In genomic region chr14:21498361-21498996, GRCm38 (mm10) we compare ENCODE assay signal across 8 mouse cellular contexts. TPM values are rescaled to one million over a fixed set of nuclear protein-coding genes. Genes with fewer than 3 reads are reported as not detected.
DNase-seq lines count a peak whose midpoint lies in the region; ATAC-seq and TF ChIP-seq lines count a peak whose summit lies in the region.

No protein-coding gene starts in this region.

- no peaks in the 10 kb centered on the region for H3K27me3 ChIP-seq in intestine, embryonic 15.5 days (replicated peaks)
- no peaks in the 10 kb centered on the region for H3K27me3 ChIP-seq in neural tube, embryonic 14.5 days (ENCODE audit: control insufficient read depth, insufficient read depth, low read length)

- H3K4me2 ChIP-seq in intestine, embryonic 15.5 days (replicated peaks) = peak overlapping the region; percentile 93
- H3K4me2 ChIP-seq in neural tube, embryonic 14.5 days (ENCODE audit: low read depth, low read length) = peak overlapping the region; percentile 84

- no peaks in the 10 kb centered on the region for H3K9me3 ChIP-seq in intestine, embryonic 15.5 days
- no peaks in the 10 kb centered on the region for H3K9me3 ChIP-seq in neural tube, embryonic 14.5 days (ENCODE audit: control insufficient read depth, low read length)

- H3K4me3 ChIP-seq in gastrocnemius, adult 2 months = peak overlapping the region; percentile 93
- peak overlapping the region; percentile 87 for H3K4me3 ChIP-seq in intestine, embryonic 15.5 days (replicated peaks)
- H3K4me3 ChIP-seq in neural tube, embryonic 14.5 days (ENCODE audit: low read depth, low read length) = peak overlapping the region; percentile 90

- H3K27ac ChIP-seq in gastrocnemius, adult 2 months = peak overlapping the region; percentile 98
- H3K27ac ChIP-seq in intestine, embryonic 15.5 days = peak overlapping the region; percentile 97
- peak overlapping the region; percentile 98; the same call in 1 of the 2 replicates for H3K27ac ChIP-seq in neural tube, embryonic 14.5 days (ENCODE audit: low read depth, low read length)

- 7% methylated on average over 7 of the region's 7 CpGs for WGBS in intestine, embryonic 15.5 days
- 4% methylated on average over 7 of the region's 7 CpGs for WGBS in neural tube, embryonic 14.5 days

- no peak for TF ChIP-seq CTCF in gastrocnemius, adult 2 months (IDR thresholded peaks at IDR 0.05)

- H3K9ac ChIP-seq in intestine, embryonic 15.5 days = peak overlapping the region; percentile 90
- peak overlapping the region; percentile 94 for H3K9ac ChIP-seq in neural tube, embryonic 14.5 days (replicated peaks; ENCODE audit: low read depth, low read length)

- H3K36me3 ChIP-seq in intestine, embryonic 15.5 days = no peaks in the 10 kb centered on the region
- H3K36me3 ChIP-seq in neural tube, embryonic 14.5 days (ENCODE audit: control insufficient read depth, insufficient read depth, low read length) = no peaks in the 10 kb centered on the region

- peak; percentile 26 for DNase-seq in gastrocnemius, adult 2 months
- DNase-seq in gastrocnemius, postnatal 36 days = no peak
- DNase-seq in 3T3-L1 (ENCODE audit: low read depth, low spot score) = peak; percentile 57
- peak; percentile 34 to 41 for DNase-seq in cerebellum, postnatal 25 days
- DNase-seq in gastrocnemius, adult 18-20 months (ENCODE audit: low spot score) = no peak
- DNase-seq in adrenal gland, adult 8-10 months = no peak

- no peak for ATAC-seq in intestine, embryonic 15.5 days
- no peak for ATAC-seq in neural tube, embryonic 14.5 days (ENCODE audit: low read depth)

- intact Hi-C loops in gastrocnemius, adult 2 months (cut with DNase I) = loop anchor here (5.0 kb wide), 2 partner anchors 114 to 361 kb away; no protein-coding TSS in a partner anchor
- intact Hi-C loops in gastrocnemius, postnatal 36 days (cut with DNase I) = loop anchor here (10.0 kb wide), 1 partner anchor 86 kb away; no protein-coding TSS in a partner anchor

- H3K4me1 ChIP-seq in intestine, embryonic 15.5 days (replicated peaks) = peaks cover 26% of the 10 kb centered on the region
- H3K4me1 ChIP-seq in neural tube, embryonic 14.5 days (ENCODE audit: control insufficient read depth, insufficient read depth, low read length) = peaks cover 10% of the 10 kb centered on the region

RNA-seq across cellular contexts. Expression of gene Kat6b, which starts 17.2 kb away (rescaled TPM):
- total RNA-seq in gastrocnemius, adult 2 months (2021) = 10 to 100 TPM; 22.2 to 26.0 TPM
- 10 to 100 TPM; 17.6 to 22.7 TPM for total RNA-seq in gastrocnemius, postnatal 36 days (2021)
- 10.6 and 11.4 TPM in 2 replicates for polyA plus RNA-seq in intestine, embryonic 15.5 days (2015; fragmentation: Nextera tagmentation; extraction: Ambion mirVana)
- 23.0 and 33.7 TPM in 2 replicates for polyA plus RNA-seq in neural tube, embryonic 14.5 days (2014; fragmentation: Nextera tagmentation; extraction: Ambion mirVana)
- total RNA-seq in gastrocnemius, adult 18-20 months (2021) = 10 to 100 TPM; 20.4 to 22.4 TPM
- total RNA-seq in adrenal gland, adult 8-10 months (2022) = 10 to 100 TPM; 45.4 to 64.1 (median 52.1) TPM

Comparison
In these comparisons a context has a peak if more than half of its experiments do, and no peak if none do; other contexts are left out.
1. DNase-seq: peak in gastrocnemius, adult 2 months (single experiment), 3T3-L1 (single experiment) and cerebellum, postnatal 25 days (2 of 2); none in gastrocnemius, postnatal 36 days (0 of 2), gastrocnemius, adult 18-20 months (single experiment) and adrenal gland, adult 8-10 months (single experiment).
2. Peak in every context shown above with its lines, with median percentiles within 50 percentile points of each other: H3K27ac ChIP-seq and H3K4me3 ChIP-seq.